ENCODE assay signal across 8 mouse cellular contexts in the genomic region with DNA sequence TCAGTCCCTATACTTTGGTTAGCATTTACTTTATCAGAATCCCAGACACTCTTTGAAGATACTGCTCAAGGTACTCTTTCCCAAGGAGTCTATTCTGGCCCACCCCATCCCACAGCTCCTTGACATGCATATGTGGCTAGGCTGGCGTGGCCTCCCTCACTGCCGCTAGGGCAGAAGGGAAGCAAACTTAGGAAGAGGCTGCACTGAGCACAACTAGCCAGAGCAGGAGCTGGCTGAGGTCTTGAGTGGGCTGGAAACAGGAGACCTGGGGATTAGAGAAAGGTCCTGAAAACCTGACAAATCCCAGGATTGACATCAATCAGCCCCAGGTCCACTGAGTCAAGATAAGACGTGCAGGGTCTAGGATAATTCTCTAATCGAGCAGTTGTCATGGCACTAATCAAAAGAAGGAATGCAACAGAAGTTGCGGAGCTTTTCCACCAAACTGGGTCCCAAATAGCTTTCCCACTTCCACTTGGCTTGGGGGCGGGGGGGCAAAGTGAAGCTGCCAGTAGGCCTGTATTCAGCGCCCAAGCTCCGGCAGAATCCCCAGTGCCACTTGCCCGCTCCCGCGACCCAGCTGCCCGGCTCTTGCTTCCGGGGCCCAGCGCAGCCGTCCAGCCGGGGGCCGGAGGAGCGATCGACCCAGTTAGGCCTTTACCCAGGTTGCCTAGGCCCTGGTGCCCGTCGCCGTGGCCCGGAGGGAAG. TPM values are rescaled to one million over a fixed set of nuclear protein-coding genes. Genes with fewer than 3 reads are reported as not detected.
DNase-seq lines count a peak whose midpoint lies in the region; ATAC-seq and TF ChIP-seq lines count a peak whose summit lies in the region.

No protein-coding gene starts in this region.

- peak overlapping the region; percentile 80 for H3K4me2 ChIP-seq in embryonic facial prominence, embryonic 15.5 days (replicated peaks)
- H3K4me2 ChIP-seq in hindbrain, embryonic 14.5 days (replicated peaks) = peak overlapping the region; percentile 59
- peak overlapping the region; percentile 97 for H3K4me2 ChIP-seq in liver, embryonic 15.5 days
- peak overlapping the region; percentile 52 for H3K4me2 ChIP-seq in neural tube, embryonic 14.5 days (ENCODE audit: low read depth, low read length)

- peak overlapping the region; percentile 91 for H3K27ac ChIP-seq in embryonic facial prominence, embryonic 15.5 days (replicated peaks)
- H3K27ac ChIP-seq in hindbrain, embryonic 14.5 days = peak overlapping the region; percentile 57
- peak overlapping the region; percentile 88 for H3K27ac ChIP-seq in liver, embryonic 15.5 days (replicated peaks)
- peak overlapping the region; percentile 70 for H3K27ac ChIP-seq in neural tube, embryonic 14.5 days (ENCODE audit: low read depth, low read length)

- no peaks in the 10 kb centered on the region for H3K79me3 ChIP-seq in C2C12 (ENCODE audit: low read depth)

- H3ac ChIP-seq in C2C12 (ENCODE audit: control insufficient read depth, insufficient read length, low read depth) = peak overlapping the region; percentile 79

- no peaks in the 10 kb centered on the region for H3K9me3 ChIP-seq in embryonic facial prominence, embryonic 15.5 days (replicated peaks)
- no peaks in the 10 kb centered on the region; the same call in 1 of the 2 replicates for H3K9me3 ChIP-seq in hindbrain, embryonic 14.5 days (ENCODE audit: control insufficient read depth, low read length)
- H3K9me3 ChIP-seq in liver, embryonic 15.5 days (replicated peaks) = no peaks in the 10 kb centered on the region
- H3K9me3 ChIP-seq in neural tube, embryonic 14.5 days (ENCODE audit: control insufficient read depth, low read length) = no peaks in the 10 kb centered on the region

- H3K4me3 ChIP-seq in C2C12 (ENCODE audit: insufficient read depth, poor library complexity, severe bottlenecking) = peak overlapping the region; percentile 6
- peak overlapping the region; percentile 55 for H3K4me3 ChIP-seq in embryonic facial prominence, embryonic 15.5 days (replicated peaks)
- peak overlapping the region; percentile 32 for H3K4me3 ChIP-seq in hindbrain, embryonic 14.5 days (replicated peaks; ENCODE audit: low read length)
- peak overlapping the region; percentile 66 for H3K4me3 ChIP-seq in liver, embryonic 15.5 days (replicated peaks)
- peak overlapping the region; percentile 26 for H3K4me3 ChIP-seq in neural tube, embryonic 14.5 days (ENCODE audit: low read depth, low read length)

- peaks cover 14% of the 10 kb centered on the region for H3K4me1 ChIP-seq in embryonic facial prominence, embryonic 15.5 days
- H3K4me1 ChIP-seq in hindbrain, embryonic 14.5 days (replicated peaks; ENCODE audit: control insufficient read depth, insufficient read depth, low read length) = peaks cover 12% of the 10 kb centered on the region; the same call in 1 of the 2 replicates
- H3K4me1 ChIP-seq in liver, embryonic 15.5 days (replicated peaks) = peaks cover 29% of the 10 kb centered on the region
- peaks cover 4% of the 10 kb centered on the region; the same call in 1 of the 2 replicates for H3K4me1 ChIP-seq in neural tube, embryonic 14.5 days (ENCODE audit: control insufficient read depth, insufficient read depth, low read length)

- DNase-seq in 3T3-L1 (ENCODE audit: low read depth, low spot score) = peak; percentile 25
- no peak for DNase-seq in hindbrain, embryonic 14.5 days (ENCODE audit: low spot score)
- DNase-seq in left cerebral cortex, adult 18-20 months (ENCODE audit: low spot score in 2 of 2) = no peak
- no peak for DNase-seq in right cerebral cortex, postnatal 4 days

- no peak for TF ChIP-seq CTCF in C2C12 (IDR thresholded peaks at IDR 0.05; ENCODE audit: control insufficient read depth, insufficient read depth, insufficient read length)

- peak overlapping the region; percentile 53 for H3K9ac ChIP-seq in embryonic facial prominence, embryonic 15.5 days
- peak overlapping the region; percentile 65 for H3K9ac ChIP-seq in hindbrain, embryonic 14.5 days
- peak overlapping the region; percentile 77 for H3K9ac ChIP-seq in liver, embryonic 15.5 days
- H3K9ac ChIP-seq in neural tube, embryonic 14.5 days (replicated peaks; ENCODE audit: low read depth, low read length) = peak overlapping the region; percentile 61

- peak; percentile 17; the same call in 1 of the 2 replicates for ATAC-seq in embryonic facial prominence, embryonic 15.5 days (ENCODE audit: insufficient number of reproducible peaks, low FRiP score, low TSS enrichment, low read depth)
- no peak for ATAC-seq in hindbrain, embryonic 14.5 days (ENCODE audit: low FRiP score)
- ATAC-seq in liver, embryonic 15.5 days (ENCODE audit: insufficient read depth) = no peak
- no peak for ATAC-seq in neural tube, embryonic 14.5 days (ENCODE audit: low read depth)

- H3K79me2 ChIP-seq in C2C12 (ENCODE audit: control insufficient read depth, insufficient read depth) = no peaks in the 10 kb centered on the region

- no peaks in the 10 kb centered on the region for H3K27me3 ChIP-seq in C2C12 (ENCODE audit: control insufficient read depth, insufficient read depth, insufficient read length)
- no peaks in the 10 kb centered on the region for H3K27me3 ChIP-seq in embryonic facial prominence, embryonic 15.5 days
- no peaks in the 10 kb centered on the region for H3K27me3 ChIP-seq in hindbrain, embryonic 14.5 days (ENCODE audit: control insufficient read depth, insufficient read depth, low read length)
- no peaks in the 10 kb centered on the region for H3K27me3 ChIP-seq in liver, embryonic 15.5 days
- H3K27me3 ChIP-seq in neural tube, embryonic 14.5 days (ENCODE audit: control insufficient read depth, insufficient read depth, low read length) = no peaks in the 10 kb centered on the region

- H3K36me3 ChIP-seq in C2C12 (ENCODE audit: control insufficient read depth, insufficient read depth) = no peaks in the 10 kb centered on the region
- H3K36me3 ChIP-seq in embryonic facial prominence, embryonic 15.5 days = peaks cover 10% of the 10 kb centered on the region
- no peaks in the 10 kb centered on the region for H3K36me3 ChIP-seq in hindbrain, embryonic 14.5 days (replicated peaks; ENCODE audit: control insufficient read depth, insufficient read depth)
- H3K36me3 ChIP-seq in liver, embryonic 15.5 days (replicated peaks) = 0 out of 2 replicates have a peak, but pooled peaks cover 4% of the 10 kb centered on the region
- H3K36me3 ChIP-seq in neural tube, embryonic 14.5 days (ENCODE audit: control insufficient read depth, insufficient read depth, low read length) = no peaks in the 10 kb centered on the region

- WGBS in embryonic facial prominence, embryonic 15.5 days = 5% methylated on average over 23 of the region's 23 CpGs
- WGBS in hindbrain, embryonic 14.5 days = 7% methylated on average over 23 of the region's 23 CpGs
- WGBS in liver, embryonic 15.5 days (ENCODE audit: insufficient replicate concordance) = 8% methylated on average over 23 of the region's 23 CpGs
- 11% methylated on average over 23 of the region's 23 CpGs for WGBS in neural tube, embryonic 14.5 days

TF ChIP-seq in C2C12, 6 proteins besides CTCF, POLR2A, EP300 and RAD21 (continues in another document):
- TF ChIP-seq MYOD1 (IDR thresholded peaks at IDR 0.05; ENCODE audit: control insufficient read depth, insufficient read length, low read depth) (no peak), CEBPB (IDR thresholded peaks at IDR 0.05; ENCODE audit: low read depth) (no peak)

RNA-seq across cellular contexts. Expression of gene Nlrx1, which starts 0.9 kb away (rescaled TPM):
- 3.4 TPM for polyA plus RNA-seq in C2C12 (2012; fragmentation: generic; extraction: Trizol)
- polyA plus RNA-seq in embryonic facial prominence, embryonic 15.5 days (2015; fragmentation: Nextera tagmentation; extraction: Ambion mirVana) = 13.4 and 14.6 TPM in 2 replicates
- 4.4 and 5.1 TPM in 2 replicates for polyA plus RNA-seq in hindbrain, embryonic 14.5 days (2014; fragmentation: Nextera tagmentation; extraction: Ambion mirVana)
- polyA plus RNA-seq in liver, embryonic 15.5 days (2015; fragmentation: Nextera tagmentation; extraction: Ambion mirVana) = 4.1 and 4.2 TPM in 2 replicates
- 3.7 and 4.5 TPM in 2 replicates for polyA plus RNA-seq in neural tube, embryonic 14.5 days (2014; fragmentation: Nextera tagmentation; extraction: Ambion mirVana)
- 10 to 100 TPM in 1 of 2 experiments, 1 to 10 TPM in 1; 9.0 to 10.4 TPM for total RNA-seq in left cerebral cortex, adult 18-20 months (2021)

RNA-seq across cellular contexts. Expression of gene Pdzd3, which starts 16.2 kb away (rescaled TPM):
- not detected for polyA plus RNA-seq in C2C12 (2012; fragmentation: generic; extraction: Trizol)
- polyA plus RNA-seq in embryonic facial prominence, embryonic 15.5 days (2015; fragmentation: Nextera tagmentation; extraction: Ambion mirVana) = 0.14 and 0.19 TPM in 2 replicates
- 0.46 and 1.1 TPM in 2 replicates for polyA plus RNA-seq in hindbrain, embryonic 14.5 days (2014; fragmentation: Nextera tagmentation; extraction: Ambion mirVana)
- polyA plus RNA-seq in liver, embryonic 15.5 days (2015; fragmentation: Nextera tagmentation; extraction: Ambion mirVana) = 0.07 TPM in 1 of 2 replicates, not detected in the other
- 0.12 and 0.23 TPM in 2 replicates for polyA plus RNA-seq in neural tube, embryonic 14.5 days (2014; fragmentation: Nextera tagmentation; extraction: Ambion mirVana)
- under 1 TPM; 0.75 to 0.81 TPM for total RNA-seq in left cerebral cortex, adult 18-20 months (2021)

RNA-seq across cellular contexts. Expression of gene Abcg4, which starts 20.9 kb away (rescaled TPM):
- 0.21 TPM for polyA plus RNA-seq in C2C12 (2012; fragmentation: generic; extraction: Trizol)
- 5.1 and 5.5 TPM in 2 replicates for polyA plus RNA-seq in embryonic facial prominence, embryonic 15.5 days (2015; fragmentation: Nextera tagmentation; extraction: Ambion mirVana)
- 21.7 and 24.4 TPM in 2 replicates for polyA plus RNA-seq in hindbrain, embryonic 14.5 days (2014; fragmentation: Nextera tagmentation; extraction: Ambion mirVana)
- polyA plus RNA-seq in liver, embryonic 15.5 days (2015; fragmentation: Nextera tagmentation; extraction: Ambion mirVana) = 16.4 and 18.6 TPM in 2 replicates
- 21.4 and 25.0 TPM in 2 replicates for polyA plus RNA-seq in neural tube, embryonic 14.5 days (2014; fragmentation: Nextera tagmentation; extraction: Ambion mirVana)
- total RNA-seq in left cerebral cortex, adult 18-20 months (2021) = 10 to 100 TPM; 56.0 to 63.2 TPM

RNA-seq across cellular contexts. Expression of gene Ccdc153, which starts 27.0 kb away (rescaled TPM):
- 0.04 TPM for polyA plus RNA-seq in C2C12 (2012; fragmentation: generic; extraction: Trizol)
- polyA plus RNA-seq in embryonic facial prominence, embryonic 15.5 days (2015; fragmentation: Nextera tagmentation; extraction: Ambion mirVana) = 15.9 and 23.5 TPM in 2 replicates
- polyA plus RNA-seq in hindbrain, embryonic 14.5 days (2014; fragmentation: Nextera tagmentation; extraction: Ambion mirVana) = not detected in 2 replicates
- polyA plus RNA-seq in liver, embryonic 15.5 days (2015; fragmentation: Nextera tagmentation; extraction: Ambion mirVana) = not detected in 2 replicates
- not detected in 2 replicates for polyA plus RNA-seq in neural tube, embryonic 14.5 days (2014; fragmentation: Nextera tagmentation; extraction: Ambion mirVana)
- 1 to 10 TPM in 1 of 2 experiments, not detected in 1; 1.8 TPM for total RNA-seq in left cerebral cortex, adult 18-20 months (2021)

RNA-seq across cellular contexts. Expression of gene Cbl, which starts 33.6 kb away (rescaled TPM):
- polyA plus RNA-seq in C2C12 (2012; fragmentation: generic; extraction: Trizol) = 8.2 TPM
- polyA plus RNA-seq in embryonic facial prominence, embryonic 15.5 days (2015; fragmentation: Nextera tagmentation; extraction: Ambion mirVana) = 16.1 and 17.7 TPM in 2 replicates
- 22.4 and 22.9 TPM in 2 replicates for polyA plus RNA-seq in hindbrain, embryonic 14.5 days (2014; fragmentation: Nextera tagmentation; extraction: Ambion mirVana)
- 5.1 and 5.8 TPM in 2 replicates for polyA plus RNA-seq in liver, embryonic 15.5 days (2015; fragmentation: Nextera tagmentation; extraction: Ambion mirVana)
- polyA plus RNA-seq in neural tube, embryonic 14.5 days (2014; fragmentation: Nextera tagmentation; extraction: Ambion mirVana) = 19.7 and 22.6 TPM in 2 replicates
- total RNA-seq in left cerebral cortex, adult 18-20 months (2021) = 10 to 100 TPM; 51.1 to 56.3 TPM

Comparison
In these comparisons a context has a peak if more than half of its experiments do, and no peak if none do; other contexts are left out.
1. H3K4me3 ChIP-seq: peak in every context shown above with its lines; median percentile 66 in liver, embryonic 15.5 days; 55 in embryonic facial prominence, embryonic 15.5 days; 32 in hindbrain, embryonic 14.5 days; 26 in neural tube, embryonic 14.5 days; 6 in C2C12.